Mouse (Mus musculus) spleen, adult 12 weeks (tissue): ENCODE results near the gene Poc5.

Experiments used
- DNase-seq: peaks from one replicate; pipeline ENCODE4 v3.0.0; 2022; ENCODE audit warnings: low spot score

Gene Poc5

DNA sequence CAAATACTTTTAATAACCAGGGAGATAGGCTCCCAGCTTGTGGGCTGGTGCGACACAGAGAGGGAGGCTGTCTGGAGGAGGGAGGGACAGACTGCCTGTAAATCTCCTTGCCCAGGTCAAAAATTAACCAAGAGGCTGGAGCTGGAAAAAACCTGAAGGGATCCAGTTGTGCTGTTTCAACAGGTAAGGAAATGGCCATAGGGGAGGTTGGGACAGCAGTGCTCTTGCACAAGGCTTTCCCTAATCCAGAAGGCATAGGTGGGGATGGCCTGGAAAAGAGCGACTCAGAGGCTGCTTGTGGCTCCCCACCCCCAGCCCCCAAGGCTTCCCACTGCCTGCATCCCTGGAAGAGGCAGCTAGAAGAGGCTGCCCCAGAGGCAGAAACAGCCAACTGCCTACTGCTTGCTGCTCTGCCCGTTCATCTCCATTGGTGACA is 44.3 kb downstream of the Poc5 start:
- DNase-seq = no peak

DNA sequence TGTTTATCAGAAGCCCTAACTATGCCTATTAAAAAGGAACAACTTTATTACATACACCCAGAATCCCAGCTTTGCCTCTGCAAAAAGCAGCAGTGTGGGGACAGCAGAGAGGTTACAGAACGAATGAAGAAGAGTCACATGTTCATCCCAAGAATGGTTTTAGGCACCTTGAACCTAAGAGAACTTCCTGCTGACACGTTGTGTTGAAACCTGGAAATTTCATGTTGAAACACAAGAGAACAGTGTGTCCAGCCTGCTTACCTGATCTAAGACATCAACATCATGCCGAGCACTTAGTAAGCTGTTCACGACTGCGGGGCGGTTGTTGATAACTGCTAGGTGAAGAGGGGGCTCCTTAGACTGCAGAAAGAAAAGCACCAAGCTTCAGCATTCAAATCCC is 44.9 kb downstream of the Poc5 start:
- DNase-seq = no peak

DNA sequence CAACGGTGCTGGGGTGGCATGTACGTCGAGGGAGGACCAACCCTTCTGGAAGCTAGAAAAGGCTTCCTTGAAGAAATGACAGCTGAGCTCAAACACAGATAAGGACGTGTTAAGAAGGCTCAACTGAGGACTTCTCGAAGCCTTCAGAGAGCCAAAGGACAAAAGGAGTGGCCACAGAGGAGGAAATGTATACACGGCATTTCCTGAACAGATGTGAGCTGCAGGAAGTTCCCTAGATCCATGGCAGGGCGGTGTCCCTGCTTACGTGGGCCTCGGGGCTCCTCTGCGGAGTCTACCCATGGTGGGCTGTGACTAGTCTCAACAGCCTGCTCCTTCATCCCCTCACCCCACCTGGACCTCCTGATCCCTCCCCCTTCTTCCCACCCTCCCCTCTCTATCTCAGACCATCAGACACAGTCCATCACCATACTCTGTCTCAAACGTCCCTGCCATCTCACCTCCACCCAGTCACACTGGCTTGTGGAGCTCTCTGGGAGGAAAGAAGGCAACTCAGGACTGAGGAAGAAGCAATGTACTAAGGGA is 45.6 kb downstream of the Poc5 start:
- no peak for DNase-seq

DNA sequence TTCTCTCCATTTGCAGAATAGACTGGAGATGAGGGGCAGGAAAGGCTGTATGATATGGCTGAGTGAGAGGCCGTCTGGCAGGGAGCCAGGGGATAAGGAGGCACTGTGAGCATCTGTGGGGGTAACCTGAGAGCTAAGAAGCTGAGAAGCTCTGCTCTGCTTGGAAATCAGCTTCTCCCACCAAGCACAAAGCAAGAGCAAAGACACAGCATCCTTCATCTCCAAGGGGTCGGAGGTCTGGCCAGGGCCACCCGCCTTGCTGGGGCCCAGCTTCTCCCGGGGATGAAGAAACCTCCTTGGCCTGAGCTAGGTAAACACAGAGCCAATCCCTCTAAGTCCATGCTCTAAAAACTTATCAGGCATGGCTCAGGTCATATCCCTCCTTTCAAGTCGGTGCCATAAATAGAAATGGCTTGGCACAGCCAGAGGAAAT is 46.8 kb downstream of the Poc5 start:
- no peak for DNase-seq

DNA sequence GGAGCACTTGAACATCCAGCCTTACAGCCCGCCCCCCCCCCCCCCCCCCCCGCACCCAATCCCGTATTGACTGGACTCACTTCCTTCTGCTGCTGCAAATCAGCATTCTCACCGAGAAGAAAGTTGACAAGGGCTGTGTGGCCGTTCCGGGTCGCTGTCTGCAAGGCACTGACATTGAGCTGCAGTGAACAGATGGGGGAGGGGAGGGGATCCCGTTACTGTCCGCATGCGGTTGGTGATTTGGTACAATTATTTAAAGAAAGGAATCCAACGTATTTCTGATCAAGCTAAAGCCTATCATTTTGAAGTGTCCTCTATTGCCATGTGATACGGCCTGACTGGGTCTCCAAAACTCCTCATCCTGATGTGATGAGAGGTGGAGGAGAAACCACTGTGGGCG is 47.7 kb downstream of the Poc5 start:
- no peak for DNase-seq

DNA sequence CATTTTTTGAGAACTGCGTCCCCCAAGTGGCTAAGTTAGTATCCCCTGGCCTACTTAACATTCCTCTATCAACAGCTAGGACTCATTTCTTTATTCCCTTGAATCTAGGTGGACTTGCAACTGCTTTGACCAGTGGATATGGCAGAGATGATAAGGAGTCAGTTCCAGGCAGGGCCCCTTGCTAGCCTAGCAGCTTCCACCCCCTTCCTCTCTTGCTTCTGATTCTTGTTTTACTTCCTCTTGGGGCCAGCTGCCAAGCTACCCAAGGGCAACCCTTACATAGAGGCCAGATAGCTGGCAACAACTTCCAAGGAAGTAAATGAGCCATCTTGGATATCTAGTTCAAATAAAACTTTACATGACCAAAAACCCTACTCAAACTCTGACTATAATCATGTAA is 48.8 kb downstream of the Poc5 start:
- no peak for DNase-seq

DNA sequence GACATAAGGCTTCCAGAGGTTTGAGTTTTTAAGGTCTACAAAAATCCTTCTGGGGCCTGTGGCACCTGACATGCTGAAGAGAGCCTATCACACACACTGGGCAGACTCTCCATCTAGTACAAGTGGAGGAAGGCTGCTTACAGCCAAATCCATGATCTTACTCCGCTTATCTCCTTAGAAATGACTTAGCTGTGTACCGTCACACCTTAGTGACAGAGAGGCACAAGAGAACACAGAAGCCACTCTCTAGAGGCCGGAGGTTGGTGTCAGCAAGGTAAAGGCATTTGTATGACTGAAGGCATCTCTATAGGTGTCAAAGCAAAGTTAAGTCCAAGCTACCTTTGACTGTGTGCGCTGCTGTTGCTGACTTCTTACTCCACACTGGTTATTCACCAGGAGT is 52.3 kb downstream of the Poc5 start:
- DNase-seq = no peak

DNA sequence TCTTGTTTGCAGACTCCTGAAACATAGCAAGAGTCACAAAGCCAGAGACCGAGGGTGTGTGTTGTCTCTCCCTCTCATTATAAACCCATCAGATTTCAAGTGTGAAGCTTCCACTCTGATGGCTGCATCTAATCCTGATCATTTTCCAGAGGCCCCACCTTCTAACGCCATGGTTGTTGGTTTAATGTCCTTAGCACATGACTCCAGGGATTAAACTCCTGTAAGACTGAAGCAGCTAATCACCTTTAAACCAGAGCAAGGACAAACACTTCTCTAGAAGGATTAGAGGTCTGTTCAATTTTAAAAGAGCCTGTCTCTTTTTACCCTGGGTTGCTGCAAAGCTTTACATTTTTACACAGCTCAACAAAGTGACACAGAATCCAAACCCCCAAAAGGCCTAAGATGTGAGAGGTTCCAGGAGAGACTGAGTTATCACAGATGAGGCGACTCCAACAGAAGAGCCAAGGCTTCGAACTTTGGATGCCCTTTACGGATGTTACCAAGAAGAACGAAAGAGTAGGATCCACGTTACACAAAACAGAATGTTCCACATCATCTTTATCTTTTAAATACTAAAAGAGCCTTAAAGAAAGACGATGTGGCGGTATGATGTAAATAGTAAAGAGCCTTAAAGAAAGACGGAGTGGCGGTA is 62.2 kb downstream of the Poc5 start:
- DNase-seq = no peak

DNA sequence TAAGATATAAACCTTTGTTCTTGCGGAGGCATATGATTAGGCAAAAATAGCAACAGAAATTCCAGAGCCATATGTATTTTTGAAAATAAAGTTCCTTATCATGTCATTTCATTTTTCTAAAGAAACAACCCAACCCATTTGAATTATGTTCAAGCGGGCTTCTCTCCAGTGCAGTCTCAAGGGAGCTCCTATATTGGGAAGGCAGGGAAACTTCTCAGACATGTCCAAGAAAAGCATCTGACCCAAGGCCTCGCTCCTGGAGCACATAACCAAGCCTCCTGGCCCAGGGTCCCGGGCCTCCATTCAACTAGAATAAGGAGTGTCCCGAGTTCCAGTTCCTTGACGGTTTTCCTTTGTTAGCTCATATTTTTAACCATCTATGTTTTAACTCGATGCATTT is 62.8 kb downstream of the Poc5 start:
- DNase-seq = no peak

DNA sequence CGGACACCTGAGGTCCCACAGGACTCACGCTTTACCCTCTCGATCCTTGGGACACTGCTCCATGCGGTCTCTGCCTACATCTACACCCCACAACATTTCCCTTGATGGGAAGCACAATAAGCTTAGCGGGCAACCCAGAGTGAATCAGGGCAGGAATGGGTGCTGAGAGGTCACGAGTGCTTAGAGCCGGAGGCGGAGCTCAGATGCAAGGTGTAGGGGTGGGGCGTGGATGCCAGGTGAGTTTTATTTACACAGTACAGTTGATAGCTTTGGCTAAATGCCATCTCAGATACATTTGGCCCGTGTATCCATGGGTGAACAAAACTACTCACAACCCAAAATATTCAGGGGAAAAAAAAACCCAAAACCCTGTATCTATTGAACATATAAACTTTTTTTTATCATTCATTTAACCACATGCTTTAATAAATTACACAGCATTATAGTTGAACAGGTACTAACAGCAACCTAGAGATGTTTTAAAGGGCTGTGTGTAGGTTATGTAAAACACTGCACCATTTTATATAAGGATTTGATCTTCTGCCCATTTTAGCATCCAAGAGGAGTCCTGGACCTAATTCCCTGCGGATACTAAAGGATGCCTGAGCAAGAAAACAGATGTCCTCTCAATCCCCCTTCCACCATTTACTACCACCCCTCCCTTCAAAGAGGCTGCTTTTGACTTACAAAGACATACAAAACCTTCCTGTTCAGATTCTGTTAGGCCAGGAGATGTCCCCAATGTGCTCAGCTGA is 63.5 kb downstream of the Poc5 start:
- no peak for DNase-seq

DNA sequence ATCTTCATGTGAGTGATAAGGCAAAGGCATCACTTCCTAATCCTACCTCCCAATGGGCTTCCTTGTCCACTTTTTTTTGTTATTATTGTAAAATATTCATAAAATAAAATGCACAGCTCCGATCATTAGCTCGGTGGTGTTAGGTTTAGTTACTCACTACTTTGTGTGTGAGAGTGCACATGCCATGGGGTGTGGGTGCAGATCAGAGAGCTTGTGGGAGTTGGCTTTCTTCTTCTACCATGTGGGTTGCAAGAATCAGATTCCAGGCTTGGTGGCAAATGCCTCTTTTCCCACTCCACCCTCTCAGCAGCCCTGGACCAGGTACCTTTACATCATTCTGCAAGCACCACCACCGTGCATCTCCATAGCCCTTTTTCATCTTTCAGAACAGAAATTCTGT is 64.5 kb downstream of the Poc5 start:
- no peak for DNase-seq

DNA sequence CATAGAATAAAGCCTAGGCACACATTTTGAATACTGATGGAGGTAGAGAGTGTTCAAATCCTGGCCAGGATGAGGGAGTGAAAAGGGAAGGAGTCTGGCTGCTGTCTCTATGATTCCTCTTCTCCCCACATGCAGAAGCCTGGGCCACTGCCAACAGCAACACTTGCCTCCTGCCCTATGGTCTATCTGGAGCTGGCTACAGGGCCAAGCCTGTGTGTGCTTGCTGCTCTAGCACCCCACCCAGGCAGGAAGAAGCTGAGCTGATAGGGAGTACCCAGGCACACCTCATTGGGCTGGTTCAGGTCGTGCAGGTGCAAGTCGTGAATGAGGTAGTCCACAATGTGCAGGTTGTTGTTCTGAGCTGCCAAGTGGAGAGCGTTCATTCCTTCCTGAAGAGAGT is 66.2 kb downstream of the Poc5 start:
- DNase-seq = no peak

DNA sequence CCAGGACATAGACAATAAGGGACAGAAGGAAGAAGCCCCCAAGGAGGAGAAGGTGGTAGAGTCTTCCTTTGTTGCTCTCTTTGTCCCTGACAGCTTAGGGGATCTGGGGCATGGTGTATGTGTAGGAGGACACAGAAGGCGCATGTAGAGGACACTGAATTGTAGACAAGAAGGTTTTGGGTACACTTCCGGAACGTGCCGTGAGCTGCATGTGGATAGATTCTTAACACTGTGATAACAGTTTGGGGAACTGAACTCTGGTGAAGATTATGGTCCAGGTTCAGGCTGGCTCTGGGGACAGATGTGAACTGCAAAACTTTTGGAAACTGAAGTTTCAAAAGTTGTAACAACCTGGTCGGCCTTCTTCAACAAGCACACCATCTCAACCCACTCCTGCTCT is 69.5 kb downstream of the Poc5 start:
- no peak for DNase-seq

DNA sequence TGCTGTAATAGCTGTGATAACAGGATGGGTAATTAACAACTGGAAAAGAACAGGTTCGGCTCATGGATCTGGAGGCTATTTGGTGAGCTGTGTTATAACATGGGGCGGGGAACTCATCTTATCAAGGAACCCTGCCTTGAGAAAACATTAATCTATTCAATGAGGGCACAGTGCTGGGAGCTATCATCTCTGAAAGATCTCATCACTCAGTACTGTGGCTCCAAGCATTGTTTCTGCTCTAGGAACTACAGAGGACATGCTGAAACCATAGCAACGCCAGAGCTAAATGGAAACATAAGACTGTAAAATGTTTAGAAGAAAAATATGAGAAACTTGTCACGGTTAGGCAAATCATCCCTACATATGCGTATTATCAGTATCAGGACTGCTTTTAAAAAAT is 69.9 kb downstream of the Poc5 start:
- DNase-seq = no peak

DNA sequence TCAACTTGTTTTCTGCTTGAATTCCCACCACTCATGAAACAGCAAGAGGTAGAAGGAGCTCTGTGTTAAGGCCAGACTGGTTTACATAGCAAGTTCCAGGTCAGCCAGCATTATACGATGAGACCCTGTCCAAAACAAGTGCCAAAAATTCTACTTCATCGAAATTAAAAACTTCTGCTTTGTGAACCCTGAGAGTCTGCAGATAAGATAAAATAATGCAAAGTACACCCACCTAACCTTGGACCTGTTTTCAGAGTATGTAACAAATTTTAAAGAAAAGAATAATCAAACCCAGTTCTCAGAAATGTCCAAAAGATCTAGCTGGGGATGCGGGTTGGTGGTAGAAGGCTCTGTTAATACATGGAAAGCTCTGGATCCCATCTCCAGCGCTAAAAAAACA is 70.5 kb downstream of the Poc5 start:
- no peak for DNase-seq

DNA sequence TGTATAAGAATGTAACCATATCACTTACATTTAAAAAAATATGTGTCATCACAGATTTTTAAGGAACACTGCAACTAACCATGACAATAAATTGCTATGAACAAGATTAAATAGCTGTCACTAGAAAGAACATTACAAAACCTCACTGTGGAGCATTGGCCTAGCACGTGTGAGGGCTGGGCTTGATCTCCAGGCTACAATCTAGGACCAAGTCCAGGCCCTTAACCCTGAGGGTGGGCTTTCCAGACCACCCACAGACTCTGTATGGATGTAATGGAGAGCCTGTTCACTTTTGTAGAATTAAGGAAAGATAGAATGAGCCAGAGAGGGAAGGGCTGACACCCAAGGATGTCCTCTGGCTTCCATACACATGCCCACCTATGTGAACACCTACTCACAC is 74.5 kb downstream of the Poc5 start:
- no peak for DNase-seq

DNA sequence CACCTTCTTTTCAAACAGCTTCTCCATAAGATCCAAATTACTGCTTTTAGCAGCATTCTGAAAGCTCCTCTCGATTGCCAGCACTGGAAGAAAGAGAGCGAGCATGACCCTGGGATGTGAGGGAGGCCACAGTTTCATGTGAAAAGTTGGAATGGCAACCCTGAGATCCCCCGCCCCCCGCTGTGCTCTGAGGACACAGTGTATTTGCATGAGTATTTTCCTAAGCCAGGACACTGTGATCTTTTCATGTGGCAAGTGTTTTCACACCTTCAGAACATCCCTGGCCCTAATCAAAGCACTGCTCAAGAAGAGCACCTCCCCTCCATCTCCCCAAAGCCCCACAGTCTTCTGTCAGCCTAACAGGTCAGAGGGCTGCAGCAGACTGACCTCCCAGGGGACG is 77.2 kb downstream of the Poc5 start:
- DNase-seq = no peak
